Mouse (Mus musculus): Measurements from ENCODE around the gene Snx13. TPM values are rescaled to one million over a fixed set of nuclear protein-coding genes. Genes with fewer than 3 reads are reported as not detected.

The Snx13 gene
- polyA plus RNA-seq, 1 experiment from 2014 or later: 33.6 TPM

MicroRNA genes within 50 kb of the gene (microRNA counts, 519-probe panel; counts per million panel counts)
- not detected for microRNA mmu-miR-680

Small RNA genes lying within 50 kb of the gene (microRNA-seq; reads per million reads assigned to microRNA genes)
- not detected for gene Mir680-3

Other genes with a start within 250 kb of the Snx13 start
- 22.5 and 26.1 TPM in 2 replicates for gene Hdac9, start 130.1 kb upstream of the Snx13 start, polyA plus RNA-seq (2015; fragmentation: Nextera tagmentation; extraction: Ambion mirVana)
- not detected in 2 replicates for gene Prps1l1, start 62.4 kb upstream of the Snx13 start, polyA plus RNA-seq (2015; fragmentation: Nextera tagmentation; extraction: Ambion mirVana)

All from heart, embryonic 15.5 days (tissue).